Mouse (Mus musculus): ENCODE measurements around the gene Srgap2.

Gene Srgap2

GRCm38 (mm10) chr1:131417821-131418660 lies 109.1 kb downstream of the Srgap2 start:
- DNase-seq (ENCODE audit: low read depth, low spot score), result no peak

GRCm38 (mm10) chr1:131417059-131417750 lies 109.9 kb downstream of the Srgap2 start:
- no peak for DNase-seq (ENCODE audit: low read depth, low spot score)

- no peak for DNase-seq (ENCODE audit: low read depth, low spot score)
Observed at GRCm38 (mm10) chr1:131403567-131403966, 123.6 kb downstream of the Srgap2 start.

GRCm38 (mm10) chr1:131400844-131401243 lies 126.3 kb downstream of the Srgap2 start:
- no peak for DNase-seq (ENCODE audit: low read depth, low spot score)

- no peak for DNase-seq (ENCODE audit: low read depth, low spot score)
Observed at GRCm38 (mm10) chr1:131398181-131398580, 129.0 kb downstream of the Srgap2 start.

- DNase-seq (ENCODE audit: low read depth, low spot score), result no peak
Observed at GRCm38 (mm10) chr1:131384406-131384805, 142.7 kb downstream of the Srgap2 start.

- DNase-seq (ENCODE audit: low read depth, low spot score), result no peak
Observed at GRCm38 (mm10) chr1:131382184-131382583, 145.0 kb downstream of the Srgap2 start.

- no peak for DNase-seq (ENCODE audit: low read depth, low spot score)
Observed at GRCm38 (mm10) chr1:131380254-131380653, 146.9 kb downstream of the Srgap2 start.

- DNase-seq (ENCODE audit: low read depth, low spot score), result no peak
Observed at GRCm38 (mm10) chr1:131378914-131379474, 148.2 kb downstream of the Srgap2 start.

GRCm38 (mm10) chr1:131378081-131378913 lies 148.9 kb downstream of the Srgap2 start:
- peak; percentile 57 for DNase-seq (ENCODE audit: low read depth, low spot score)

GRCm38 (mm10) chr1:131365832-131366231 lies 161.3 kb downstream of the Srgap2 start:
- DNase-seq (ENCODE audit: low read depth, low spot score), result no peak

- DNase-seq (ENCODE audit: low read depth, low spot score), result no peak
Observed at GRCm38 (mm10) chr1:131364432-131364831, 162.7 kb downstream of the Srgap2 start.

GRCm38 (mm10) chr1:131363887-131364286 lies 163.3 kb downstream of the Srgap2 start:
- no peak for DNase-seq (ENCODE audit: low read depth, low spot score)

- DNase-seq (ENCODE audit: low read depth, low spot score), result no peak
Observed at GRCm38 (mm10) chr1:131362089-131362488, 165.1 kb downstream of the Srgap2 start.

GRCm38 (mm10) chr1:131360800-131361199 lies 166.4 kb downstream of the Srgap2 start:
- DNase-seq (ENCODE audit: low read depth, low spot score), result no peak

GRCm38 (mm10) chr1:131359609-131360008 lies 167.5 kb downstream of the Srgap2 start:
- no peak for DNase-seq (ENCODE audit: low read depth, low spot score)

- no peak for DNase-seq (ENCODE audit: low read depth, low spot score)
Observed at GRCm38 (mm10) chr1:131357213-131357612, 169.9 kb downstream of the Srgap2 start.

- no peak for DNase-seq (ENCODE audit: low read depth, low spot score)
Observed at GRCm38 (mm10) chr1:131351436-131351835, 175.7 kb downstream of the Srgap2 start.

- no peak for DNase-seq (ENCODE audit: low read depth, low spot score)
Observed at GRCm38 (mm10) chr1:131349993-131350510, 177.1 kb downstream of the Srgap2 start.

- DNase-seq (ENCODE audit: low read depth, low spot score), result no peak
Observed at GRCm38 (mm10) chr1:131347708-131348107, 179.4 kb downstream of the Srgap2 start.

GRCm38 (mm10) chr1:131346916-131347555 lies 180.1 kb downstream of the Srgap2 start:
- no peak for DNase-seq (ENCODE audit: low read depth, low spot score)

Data from forelimb bud, embryonic 11.5 days (tissue).